Mouse (Mus musculus): Measurements from ENCODE around the gene Gm49711.
"Not testable (repeated sequence)": the region's sequence is repeated elsewhere in the genome, so short reads cannot be mapped to it uniquely, and the experiment has no call there.

Gene Gm49711

DNA sequence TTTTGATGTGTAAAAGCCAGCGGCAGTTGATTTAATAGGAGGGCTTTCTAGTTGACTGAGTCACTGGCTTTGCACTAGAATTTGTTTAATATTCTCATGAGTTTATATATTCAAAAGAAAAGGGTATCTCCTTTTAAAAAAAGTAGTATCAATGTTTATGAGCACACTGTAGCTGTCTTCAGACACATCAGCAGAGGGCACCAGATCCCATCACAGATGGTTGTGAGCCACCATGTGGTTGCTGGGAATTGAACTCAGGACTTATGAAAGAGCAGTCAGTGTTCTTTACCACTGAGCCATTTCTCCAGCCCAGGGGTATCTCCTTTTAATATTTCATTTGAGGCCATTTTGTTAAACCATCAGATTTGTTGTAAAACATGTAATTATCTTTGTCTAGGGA is 4.7 kb downstream of the Gm49711 start:
- no peak for DNase-seq (ENCODE audit: low read depth, low spot score)

DNA sequence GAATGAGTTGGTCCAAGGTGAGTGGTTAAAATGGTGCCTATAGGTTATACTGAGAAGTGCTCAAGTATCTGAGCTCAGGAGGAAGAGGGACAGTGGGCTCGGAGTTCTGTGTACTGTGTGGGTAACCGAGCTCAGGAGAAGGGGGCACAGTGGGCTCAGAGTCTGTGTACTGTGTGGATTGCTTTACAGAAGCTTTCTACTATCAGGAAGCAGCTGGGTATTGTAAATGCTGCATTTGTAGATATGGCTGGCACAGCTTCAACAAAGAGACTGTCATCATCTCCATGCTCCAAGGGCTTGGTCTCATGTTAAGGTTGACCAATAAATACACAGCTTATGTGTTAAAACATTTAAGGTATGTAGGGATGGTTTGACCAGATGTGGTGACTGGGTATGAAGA is 6.7 kb downstream of the Gm49711 start:
- DNase-seq (ENCODE audit: low read depth, low spot score), result no peak

DNA sequence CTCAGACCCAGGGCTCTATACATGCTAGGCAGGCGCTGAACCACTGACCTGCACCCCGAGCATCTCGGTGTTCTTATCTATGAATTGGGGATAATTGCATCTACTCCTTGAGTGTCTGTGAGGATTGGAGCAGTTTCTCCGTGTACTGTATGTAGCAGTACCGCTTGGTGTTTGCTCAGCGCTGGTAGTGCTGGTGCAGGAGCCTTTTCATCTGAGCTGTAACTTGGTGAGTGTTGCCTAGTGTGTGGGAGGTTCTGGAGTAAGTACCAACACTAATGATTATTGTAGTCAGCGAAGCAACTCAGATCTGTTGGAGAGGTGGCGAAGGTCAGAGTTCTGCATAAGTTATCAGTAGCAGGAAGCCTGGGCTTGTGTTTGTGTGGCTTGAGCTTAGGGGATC is 12.2 kb downstream of the Gm49711 start:
- no peak for DNase-seq (ENCODE audit: low read depth, low spot score)

DNA sequence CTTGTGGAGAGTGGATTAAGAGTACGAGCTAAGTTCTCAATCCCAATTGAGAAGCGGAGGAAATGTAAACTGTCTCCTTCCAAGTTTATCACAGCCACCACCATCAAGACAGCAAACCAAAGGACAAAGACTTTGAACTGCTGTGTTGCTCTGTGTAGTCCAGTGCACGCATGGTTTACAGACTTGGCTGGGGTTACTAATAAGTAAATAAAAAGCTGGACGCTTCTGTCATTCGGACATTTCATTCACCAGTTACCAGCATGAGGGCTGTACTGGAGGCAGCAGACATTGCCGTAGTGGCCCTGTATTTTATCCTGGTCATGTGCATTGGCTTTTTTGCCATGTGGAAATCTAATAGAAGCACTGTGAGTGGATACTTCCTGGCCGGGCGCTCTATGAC is 18.7 kb downstream of the Gm49711 start:
- DNase-seq (ENCODE audit: low read depth, low spot score), result no peak

DNA sequence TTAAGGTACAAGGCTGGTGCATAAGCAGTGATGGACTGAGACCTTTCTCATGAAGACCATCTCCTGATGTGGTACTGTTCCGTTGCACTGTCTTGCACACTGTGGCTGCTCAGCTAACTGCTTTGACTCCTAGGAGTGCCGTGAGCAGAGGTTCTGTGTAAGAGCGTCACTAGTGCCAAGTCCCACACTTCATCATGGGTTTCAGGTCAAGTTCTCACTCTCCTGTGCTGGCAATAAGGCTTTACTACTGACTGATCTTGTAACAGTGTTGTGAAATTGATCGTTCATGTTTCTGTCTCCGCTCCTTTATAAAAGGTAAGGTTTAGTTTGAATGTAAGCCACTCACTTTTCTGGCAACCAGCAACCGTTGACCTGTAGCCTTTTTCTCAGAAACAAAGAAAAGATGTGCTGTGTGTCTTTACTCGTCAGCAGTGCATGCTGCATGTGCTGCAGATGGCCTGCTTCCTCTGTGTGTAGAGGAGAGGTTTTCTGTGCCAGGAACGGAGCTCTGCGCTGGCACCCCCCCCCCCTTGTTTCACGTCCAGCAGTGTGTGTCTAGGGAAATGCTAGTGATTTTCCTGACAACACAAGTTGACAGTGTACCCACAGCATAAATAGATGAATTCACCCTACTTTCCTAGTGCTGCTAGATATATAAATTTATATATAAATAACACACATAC is 25.8 kb downstream of the Gm49711 start:
- DNase-seq (ENCODE audit: low read depth, low spot score), result no peak

DNA sequence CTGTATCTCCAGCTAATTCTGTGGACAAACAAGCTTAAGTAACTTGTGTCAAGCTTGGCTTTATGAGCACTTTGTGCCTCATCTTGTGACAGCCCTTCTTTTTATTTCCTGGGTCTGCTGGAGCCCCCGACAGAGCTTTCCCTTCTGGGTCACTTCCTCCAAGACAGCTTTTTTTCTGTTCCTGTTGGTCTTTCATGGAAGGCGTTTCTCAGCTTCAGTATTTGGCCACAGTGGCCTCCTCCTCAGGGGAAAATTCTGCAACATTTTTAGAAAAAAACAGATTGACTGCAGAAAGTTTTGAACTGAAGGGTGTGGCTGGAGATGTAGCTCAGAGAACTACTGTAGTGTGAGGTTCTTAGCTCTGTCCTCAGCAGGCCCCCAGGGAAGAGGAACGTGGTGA is 31.1 kb downstream of the Gm49711 start:
- DNase-seq (ENCODE audit: low read depth, low spot score), result peak; percentile 13

DNA sequence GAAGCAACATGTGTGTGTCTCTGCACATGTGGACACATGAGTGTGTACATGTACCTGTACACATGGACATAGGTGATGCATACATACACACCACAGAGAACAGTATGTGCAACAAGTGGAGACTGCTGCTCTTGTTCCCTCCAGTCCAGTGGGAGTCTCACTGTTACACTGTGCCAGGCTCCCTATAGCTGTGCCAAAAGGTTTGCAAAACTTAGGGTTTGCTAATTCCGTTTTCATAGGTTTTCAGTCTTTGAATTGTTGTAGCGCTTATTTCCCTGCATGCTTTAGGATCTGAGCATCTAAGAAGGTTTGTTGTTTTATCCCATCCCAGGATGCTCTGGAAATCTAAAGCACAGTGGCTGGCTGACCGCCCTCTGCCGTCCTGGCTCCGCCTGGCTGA is 33.8 kb downstream of the Gm49711 start:
- no peak for DNase-seq (ENCODE audit: low read depth, low spot score)

DNA sequence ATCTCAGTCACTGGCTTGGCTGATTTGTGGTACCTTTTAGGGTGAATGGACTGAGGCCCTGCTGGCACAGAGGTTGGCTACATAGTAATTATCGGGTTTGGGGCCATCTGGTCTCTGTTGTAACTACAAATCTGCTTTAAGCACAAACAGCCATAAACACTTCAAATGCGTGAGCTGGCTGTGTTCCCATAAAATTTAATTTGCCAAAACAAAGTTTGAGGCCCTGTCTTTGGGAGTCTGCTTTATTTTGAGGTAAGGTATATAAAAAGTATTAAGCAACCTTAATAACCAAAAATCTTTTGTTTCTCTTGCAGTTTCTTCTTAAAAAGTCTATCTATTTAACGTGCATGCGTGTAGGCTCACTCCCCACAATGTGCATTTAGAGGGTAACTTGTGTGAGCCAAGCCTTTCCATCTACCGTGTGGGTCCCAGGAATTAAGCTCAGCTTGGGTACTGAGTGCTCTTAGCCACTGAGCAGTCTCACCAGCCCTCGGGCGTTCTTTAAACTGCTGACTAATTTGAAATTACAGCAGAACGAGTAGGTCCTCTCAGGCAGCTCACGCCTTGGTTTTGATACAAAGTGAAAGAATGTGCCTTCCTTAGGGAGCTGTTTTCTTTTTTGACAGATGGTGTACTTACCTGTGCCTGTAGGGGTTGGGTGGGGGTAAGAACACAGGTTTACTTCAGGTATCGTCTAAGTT is 40.4 kb downstream of the Gm49711 start:
- no peak for DNase-seq (ENCODE audit: low read depth, low spot score)

DNA sequence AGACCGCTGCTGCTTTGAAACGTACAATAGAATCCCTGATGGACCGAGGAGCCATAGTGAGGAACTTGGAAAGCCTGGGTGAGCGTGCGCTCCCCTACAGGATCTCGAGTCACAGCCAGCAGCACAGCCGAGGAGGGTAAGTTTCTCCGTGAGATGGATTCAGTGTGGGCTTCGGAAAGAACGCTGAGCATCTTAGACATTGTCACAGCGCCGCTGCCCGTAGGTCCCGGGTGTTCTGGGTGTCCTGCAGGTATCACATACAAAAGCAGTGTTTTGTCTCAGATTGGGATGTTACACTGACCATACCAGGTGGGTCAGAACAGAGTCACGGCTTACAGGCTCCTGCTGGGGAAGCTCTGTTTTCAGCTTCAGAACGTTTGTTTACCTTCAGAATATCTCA is 41.5 kb downstream of the Gm49711 start:
- no peak for DNase-seq (ENCODE audit: low read depth, low spot score)

DNA sequence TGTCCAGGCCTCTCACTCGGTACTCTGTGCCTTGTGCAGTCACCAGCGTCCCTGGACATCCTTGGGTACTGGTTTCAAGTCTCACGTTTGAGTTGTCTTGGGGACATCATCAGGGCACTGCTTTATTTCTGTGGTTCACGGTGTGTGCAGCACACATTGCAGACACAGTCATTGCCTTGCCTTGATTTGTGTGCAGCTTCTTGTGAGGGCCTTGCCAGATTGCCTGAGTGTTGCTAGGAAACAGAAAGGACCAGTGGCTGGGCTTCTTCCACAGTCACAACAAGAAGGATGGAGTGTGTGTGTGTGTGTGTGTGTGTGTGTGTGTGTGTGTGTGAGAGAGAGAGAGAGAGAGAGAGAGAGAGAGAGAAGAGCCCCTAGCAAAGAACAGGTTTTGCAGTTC is 42.0 kb downstream of the Gm49711 start:
- DNase-seq (ENCODE audit: low read depth, low spot score), result no peak

DNA sequence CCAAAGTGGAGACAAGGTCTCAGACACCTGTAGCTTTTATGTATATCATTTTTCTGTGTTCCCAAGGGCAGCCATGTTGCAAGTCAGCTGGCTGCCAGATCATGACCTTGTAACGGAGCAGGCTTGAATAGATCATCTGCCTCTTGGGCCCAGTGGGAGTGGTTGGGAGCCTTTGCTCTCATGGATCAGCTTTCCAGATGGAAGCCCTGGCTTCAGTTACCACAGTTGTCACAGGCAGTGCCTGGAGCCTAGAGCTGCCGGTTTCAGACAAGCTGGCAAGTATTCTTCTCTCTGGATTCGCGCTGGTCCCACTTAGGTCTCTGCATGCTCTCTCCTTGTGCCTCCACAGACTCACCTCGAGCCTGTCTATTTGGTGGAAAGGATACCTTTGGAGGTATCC is 44.0 kb downstream of the Gm49711 start:
- peak; percentile 70 for DNase-seq (ENCODE audit: low read depth, low spot score)

DNA sequence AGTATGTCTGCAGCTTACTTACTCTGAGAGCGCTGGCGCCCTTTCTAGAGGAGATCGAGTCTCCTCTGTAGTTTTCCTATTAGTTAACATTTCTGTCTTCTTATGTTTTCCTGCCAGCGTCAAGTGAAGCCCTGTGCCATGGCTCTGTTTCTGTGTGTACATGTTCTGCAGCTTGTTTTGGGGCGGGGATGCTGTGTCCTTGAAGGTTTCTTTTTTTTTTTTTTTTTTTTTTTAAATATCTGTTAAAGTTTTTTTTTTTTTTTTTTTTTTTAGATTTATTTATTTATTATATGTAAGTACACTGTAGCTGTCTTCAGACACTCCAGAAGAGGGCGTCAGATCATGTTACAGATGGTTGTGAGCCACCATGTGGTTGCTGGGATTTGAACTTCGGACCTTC is 44.8 kb downstream of the Gm49711 start:
- not testable (repeated sequence) for DNase-seq (ENCODE audit: low read depth, low spot score)

DNA sequence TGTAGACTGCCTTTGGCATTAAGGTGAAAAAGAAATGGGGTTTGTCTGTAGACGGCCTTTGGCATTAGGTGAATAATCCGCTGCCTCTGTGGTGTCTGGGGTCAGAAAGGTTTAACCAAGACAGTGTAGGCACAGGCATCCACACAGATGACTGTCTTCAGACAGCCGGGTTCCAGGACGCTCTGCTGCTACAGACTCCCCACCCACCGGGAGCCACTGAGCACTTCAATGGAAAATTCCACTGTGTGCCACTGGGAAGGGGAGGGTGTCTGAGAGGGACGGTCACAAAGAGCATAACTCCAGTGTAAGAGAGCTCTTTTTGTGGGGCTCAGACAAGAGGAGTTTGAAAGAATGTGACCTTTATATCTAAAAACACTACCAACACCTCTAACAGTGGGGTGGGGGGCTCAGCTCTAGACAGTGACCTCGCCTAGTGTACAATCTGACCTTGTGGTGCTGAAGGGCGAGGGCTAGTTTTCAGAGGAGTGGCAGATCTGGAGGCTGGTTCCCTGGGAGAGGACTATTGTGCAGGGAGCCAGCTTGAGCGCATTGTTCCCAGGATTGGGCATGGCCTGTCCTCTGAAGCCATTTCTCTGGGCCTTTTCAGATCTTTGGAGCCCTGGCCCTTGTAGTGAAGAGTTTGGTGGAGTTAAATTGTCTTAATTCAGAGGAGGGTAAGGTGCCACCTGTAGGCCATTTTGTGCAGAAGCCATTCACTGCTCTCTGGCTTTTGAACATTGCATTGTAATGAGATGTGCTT is 45.6 kb downstream of the Gm49711 start:
- DNase-seq (ENCODE audit: low read depth, low spot score), result no peak

DNA sequence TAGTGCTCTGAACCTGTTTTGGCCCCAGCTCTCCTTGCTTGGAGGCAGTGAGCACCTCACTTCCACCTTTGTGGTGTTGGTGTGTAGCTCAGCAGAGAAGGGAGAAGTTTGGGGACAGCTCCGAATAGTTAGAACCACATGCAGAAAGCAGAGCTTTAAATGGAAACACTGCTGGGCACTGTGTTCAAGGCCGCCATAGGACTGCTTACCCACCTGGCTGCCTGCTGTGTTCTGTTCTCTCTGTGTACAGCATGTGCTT is 46.1 kb downstream of the Gm49711 start:
- no peak for DNase-seq (ENCODE audit: low read depth, low spot score)

DNA sequence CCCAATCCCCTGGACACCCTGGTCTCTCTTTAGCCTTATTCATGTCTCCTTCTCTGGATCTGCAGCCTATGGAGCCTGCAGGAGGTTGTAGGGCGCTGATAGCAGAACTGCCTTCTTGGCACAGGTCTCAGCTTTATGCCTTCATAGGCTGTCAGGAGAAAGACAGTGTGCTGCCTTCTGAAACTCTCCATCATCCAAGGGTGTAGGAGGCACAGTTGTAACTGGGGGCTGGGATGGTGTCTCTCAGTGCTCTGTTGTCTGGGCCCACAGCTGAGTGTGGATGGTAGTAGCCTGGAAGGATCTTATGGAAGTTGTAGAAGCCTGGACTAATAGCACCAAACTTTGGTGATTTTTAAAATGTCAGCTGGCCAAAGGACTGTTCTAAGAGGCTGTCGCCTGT is 46.8 kb downstream of the Gm49711 start:
- DNase-seq (ENCODE audit: low read depth, low spot score), result no peak

DNA sequence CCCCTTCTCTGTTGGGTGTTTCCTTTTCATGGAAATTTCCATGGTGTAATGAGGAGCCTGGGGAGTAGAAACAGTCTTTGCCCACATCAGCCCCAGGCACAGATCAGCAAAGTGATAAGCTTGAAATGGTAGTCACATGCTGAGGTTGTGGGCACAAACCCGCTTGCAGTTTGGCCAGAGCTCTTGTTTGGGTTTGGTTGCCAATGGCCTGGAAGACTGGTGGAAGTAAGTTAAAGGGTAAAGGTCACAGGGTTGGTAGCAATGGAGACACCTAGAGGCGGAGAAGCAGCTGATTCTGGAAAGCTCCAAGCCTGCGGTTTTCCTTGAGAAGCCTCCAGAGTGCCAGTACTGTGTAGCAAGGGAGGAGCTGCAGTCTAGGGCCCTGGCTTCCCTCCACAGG is 47.5 kb downstream of the Gm49711 start:
- DNase-seq (ENCODE audit: low read depth, low spot score), result peak; percentile 27

DNA sequence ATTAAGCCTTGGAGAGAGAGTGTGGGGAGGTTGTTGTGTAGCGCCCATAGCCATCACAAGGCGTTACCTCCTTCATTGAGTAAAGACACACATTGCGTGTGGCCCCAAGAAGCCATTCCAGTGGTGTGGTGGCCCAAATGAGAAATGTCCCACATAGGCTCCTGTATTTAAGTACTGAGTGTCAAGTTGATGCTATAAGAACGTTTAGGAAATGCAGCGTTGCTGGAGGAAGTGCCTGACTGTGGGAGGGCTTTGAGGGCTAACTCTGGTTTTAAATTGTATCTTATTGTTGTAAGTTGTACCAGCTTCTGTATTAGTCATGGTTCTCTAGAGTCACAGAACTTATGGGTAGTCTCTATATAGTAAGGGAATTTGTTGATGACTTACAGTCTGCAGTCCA is 49.2 kb downstream of the Gm49711 start:
- no peak for DNase-seq (ENCODE audit: low read depth, low spot score)

DNA sequence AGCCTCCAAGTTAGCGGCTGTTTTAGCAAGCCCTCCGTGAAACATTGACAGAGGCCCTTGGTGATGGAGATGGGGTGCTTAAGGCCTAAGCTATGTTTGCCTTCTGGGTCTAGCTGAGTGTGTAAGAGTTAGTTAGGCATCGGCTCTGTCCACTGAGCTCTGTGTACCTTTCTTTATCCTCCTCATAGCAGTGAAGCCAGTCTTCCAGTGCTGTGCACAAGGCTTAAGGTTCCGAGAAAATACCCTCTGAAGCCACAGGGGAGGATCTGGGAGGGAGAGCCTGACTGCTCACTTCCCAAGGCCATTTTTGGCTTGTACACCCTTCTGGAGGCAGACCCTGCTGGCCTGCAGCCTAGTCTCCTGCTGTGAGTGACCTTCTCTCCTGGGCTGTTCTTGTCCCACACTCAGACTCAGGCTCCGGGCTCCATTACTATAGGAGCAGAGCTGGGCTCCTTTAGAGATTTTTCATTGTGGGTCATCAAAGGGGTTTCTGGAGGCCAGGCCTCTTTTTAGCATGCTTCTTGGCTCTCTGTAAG is 56.7 kb downstream of the Gm49711 start:
- no peak for DNase-seq (ENCODE audit: low read depth, low spot score)

DNA sequence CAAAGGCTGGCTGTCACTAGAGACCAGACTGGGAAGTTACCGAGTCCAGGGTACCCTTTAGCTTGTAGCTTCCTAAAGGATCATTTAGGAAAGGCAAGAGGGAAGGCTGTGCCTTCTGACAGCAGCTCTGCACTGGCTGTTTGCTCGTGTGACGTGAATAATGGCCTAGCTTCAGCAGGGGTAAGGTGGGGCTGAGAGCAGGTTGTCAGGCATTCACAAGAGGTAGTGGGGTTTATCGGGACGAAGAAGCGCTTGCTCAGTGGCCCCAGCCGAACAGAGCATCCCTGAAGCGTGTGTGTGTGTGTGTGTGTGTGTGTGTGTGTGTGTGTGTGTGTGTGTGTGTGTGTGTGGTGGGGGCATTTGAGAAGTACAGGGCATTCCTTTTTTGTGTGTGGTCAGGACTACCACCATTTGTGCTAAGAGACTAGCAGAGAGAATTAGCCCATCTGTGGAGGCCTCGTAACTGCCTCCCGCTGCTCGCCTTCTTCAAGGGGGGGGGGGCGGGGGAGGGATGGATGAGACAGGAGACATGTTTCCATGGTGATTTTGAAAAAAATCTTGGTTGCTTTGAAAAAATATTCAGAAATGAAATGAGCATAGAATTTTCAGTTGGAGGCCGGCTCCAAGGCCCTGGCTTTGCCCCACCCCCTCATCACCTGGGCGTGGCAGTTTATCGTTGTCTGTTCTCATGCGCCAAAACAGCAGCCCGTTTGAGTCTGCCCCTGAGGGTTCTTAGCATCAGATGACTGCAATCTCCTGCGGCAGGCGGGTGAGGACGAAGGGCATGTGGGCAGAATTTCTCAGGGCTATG is 57.7 kb downstream of the Gm49711 start:
- DNase-seq (ENCODE audit: low read depth, low spot score), result no peak

DNA sequence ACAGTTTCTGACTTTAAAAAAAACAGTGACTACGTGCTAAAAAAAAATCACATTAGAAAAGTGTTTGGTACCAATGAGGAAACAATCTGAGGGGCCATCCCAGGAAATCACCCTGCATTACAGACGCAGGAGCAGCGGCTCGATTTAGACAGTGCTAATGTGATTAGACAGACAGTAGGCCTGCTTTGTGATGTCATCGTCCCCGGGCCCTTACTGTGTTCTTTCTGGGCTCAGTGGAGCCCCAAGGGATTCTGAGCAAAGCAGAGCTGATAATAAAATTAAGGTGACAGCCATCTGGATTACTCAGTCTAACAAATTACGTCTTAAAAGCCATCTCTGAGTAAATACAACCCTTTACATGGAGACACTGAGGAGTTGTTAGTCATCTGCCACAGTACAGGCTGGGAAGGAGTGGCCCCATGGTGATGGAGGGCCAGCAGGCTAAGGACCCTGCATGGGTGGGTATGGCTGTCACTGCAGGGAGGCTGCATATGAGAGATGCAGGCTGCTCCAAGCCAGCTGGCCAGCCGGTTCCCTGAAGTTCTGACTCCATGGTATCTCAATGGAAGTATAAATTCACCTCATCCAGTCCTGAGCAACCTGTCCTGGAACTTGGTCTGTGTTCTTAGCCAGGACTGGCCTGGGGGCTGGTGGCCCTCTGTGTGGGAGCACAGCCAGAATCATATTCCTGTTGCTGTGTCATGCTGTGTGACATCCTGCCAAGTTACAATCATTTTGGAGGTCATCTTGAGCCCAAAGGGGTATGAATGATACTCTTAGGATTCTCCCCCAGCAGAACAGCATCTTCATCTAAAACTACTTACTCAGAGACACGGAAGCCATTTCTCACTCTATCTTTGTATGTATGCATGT is 59.5 kb downstream of the Gm49711 start:
- no peak for DNase-seq (ENCODE audit: low read depth, low spot score)

DNA sequence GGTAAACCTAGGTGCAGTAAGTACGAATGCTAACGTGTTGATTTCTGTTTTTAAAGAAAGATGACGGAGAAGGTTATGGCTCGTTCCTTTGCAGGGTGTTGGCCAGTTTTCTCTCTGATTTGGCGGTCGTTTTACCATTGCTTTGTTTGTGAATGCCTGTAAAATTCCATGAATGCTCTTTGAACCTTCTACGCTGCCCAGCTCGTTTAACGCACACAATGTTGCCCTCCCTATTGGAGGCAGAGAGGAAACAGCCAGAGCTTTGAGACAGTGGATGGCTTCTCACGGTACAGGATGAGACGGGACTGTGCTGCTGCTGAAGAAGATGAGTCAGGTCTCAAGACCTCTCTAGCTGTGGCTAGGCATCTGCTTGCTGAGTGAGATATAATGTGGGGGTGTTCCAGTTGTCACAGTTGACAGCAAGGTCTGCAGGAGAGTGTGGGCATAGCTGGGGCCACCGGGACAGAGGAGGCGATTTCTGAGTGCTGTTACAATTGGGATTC is 60.9 kb downstream of the Gm49711 start:
- no peak for DNase-seq (ENCODE audit: low read depth, low spot score)
